Mouse (Mus musculus): ENCODE data around the gene B4galt1. TPM values are rescaled to one million over a fixed set of nuclear protein-coding genes. Genes with fewer than 3 reads are reported as not detected.

B4galt1 gene
- polyA plus RNA-seq, 1 experiment from 2014 or later: 68.3 TPM

- Histone ChIP-seq H3K4me1 (ENCODE audit: control insufficient read depth, insufficient read depth, low read length) (peaks cover 50% of the 10 kb centered on the region), H3K27ac (replicated peaks; ENCODE audit: low read depth, low read length) (peak overlapping the region; percentile 74; the same call in 1 of the 2 replicates), H3K9ac (ENCODE audit: low read depth, low read length) (no peak overlapping the region), H3K36me3 (ENCODE audit: control insufficient read depth, insufficient read depth, low read length) (no peaks in the 10 kb centered on the region), H3K4me2 (ENCODE audit: low read depth, low read length) (no peak overlapping the region), H3K27me3 (replicated peaks; ENCODE audit: control insufficient read depth, insufficient read depth, low read length) (no peaks in the 10 kb centered on the region), H3K4me3 (ENCODE audit: low read depth, low read length) (no peak overlapping the region), H3K9me3 (ENCODE audit: control insufficient read depth, low read length) (no peaks in the 10 kb centered on the region)
- DNase-seq (ENCODE audit: low spot score): peak; percentile 72
- peak; percentile 23 for ATAC-seq (ENCODE audit: low read depth)
- 77% methylated on average over 20 of the region's 20 CpGs for WGBS
Observed at GRCm38 (mm10) chr4:40875842-40876241, 22.0 kb upstream of the B4galt1 start.

GRCm38 (mm10) chr4:40874794-40875552 is 21.2 kb upstream of the B4galt1 start:
- H3K27ac ChIP-seq (replicated peaks; ENCODE audit: low read depth, low read length): peak overlapping the region; percentile 36; the same call in 1 of the 2 replicates
- ATAC-seq (ENCODE audit: low read depth) (no peak), DNase-seq (ENCODE audit: low spot score) (no peak)
- H3K9me3 ChIP-seq (ENCODE audit: control insufficient read depth, low read length): no peaks in the 10 kb centered on the region
- no peak overlapping the region for H3K4me2 ChIP-seq (ENCODE audit: low read depth, low read length)
- H3K36me3 ChIP-seq (ENCODE audit: control insufficient read depth, insufficient read depth, low read length): no peaks in the 10 kb centered on the region
- H3K27me3 ChIP-seq (replicated peaks; ENCODE audit: control insufficient read depth, insufficient read depth, low read length): no peaks in the 10 kb centered on the region
- peaks cover 50% of the 10 kb centered on the region for H3K4me1 ChIP-seq (ENCODE audit: control insufficient read depth, insufficient read depth, low read length)
- no peak overlapping the region for H3K4me3 ChIP-seq (ENCODE audit: low read depth, low read length)
- no peak overlapping the region for H3K9ac ChIP-seq (ENCODE audit: low read depth, low read length)
- 75% methylated on average over 5 of the region's 5 CpGs for WGBS

GRCm38 (mm10) chr4:40874151-40874600 is 20.4 kb upstream of the B4galt1 start:
- Histone ChIP-seq H3K4me2 (ENCODE audit: low read depth, low read length) (no peak overlapping the region), H3K9ac (ENCODE audit: low read depth, low read length) (no peak overlapping the region)
- WGBS: 20% methylated on average over 6 of the region's 6 CpGs

GRCm38 (mm10) chr4:40873320-40873719 is 19.5 kb upstream of the B4galt1 start:
- Histone ChIP-seq H3K36me3 (ENCODE audit: control insufficient read depth, insufficient read depth, low read length) (no peaks in the 10 kb centered on the region), H3K4me3 (ENCODE audit: low read depth, low read length) (no peak overlapping the region), H3K9me3 (ENCODE audit: control insufficient read depth, low read length) (no peaks in the 10 kb centered on the region), H3K27me3 (replicated peaks; ENCODE audit: control insufficient read depth, insufficient read depth, low read length) (no peaks in the 10 kb centered on the region), H3K27ac (replicated peaks; ENCODE audit: low read depth, low read length) (peak overlapping the region; percentile 81), H3K4me2 (ENCODE audit: low read depth, low read length) (no peak overlapping the region), H3K9ac (ENCODE audit: low read depth, low read length) (no peak overlapping the region), H3K4me1 (ENCODE audit: control insufficient read depth, insufficient read depth, low read length) (peaks cover 50% of the 10 kb centered on the region)
- DNase-seq (ENCODE audit: low spot score): peak; percentile 37
- no peak for ATAC-seq (ENCODE audit: low read depth)
- whole genome bisulfite sequencing: 69% methylated on average over 2 of the region's 2 CpGs

More at GRCm38 (mm10) chr4:40874151-40874600, 20.4 kb upstream of the B4galt1 start:
- H3K27ac ChIP-seq (replicated peaks; ENCODE audit: low read depth, low read length): peak overlapping the region; percentile 81
- no peaks in the 10 kb centered on the region for H3K36me3 ChIP-seq (ENCODE audit: control insufficient read depth, insufficient read depth, low read length)
- ATAC-seq (ENCODE audit: low read depth) (peak; percentile 64), DNase-seq (ENCODE audit: low spot score) (peak; percentile 93)
- no peak overlapping the region for H3K4me3 ChIP-seq (ENCODE audit: low read depth, low read length)
- H3K4me1 ChIP-seq (ENCODE audit: control insufficient read depth, insufficient read depth, low read length): peaks cover 50% of the 10 kb centered on the region
- no peaks in the 10 kb centered on the region for H3K9me3 ChIP-seq (ENCODE audit: control insufficient read depth, low read length)
- H3K27me3 ChIP-seq (replicated peaks; ENCODE audit: control insufficient read depth, insufficient read depth, low read length): no peaks in the 10 kb centered on the region

GRCm38 (mm10) chr4:40872129-40872528 is 18.3 kb upstream of the B4galt1 start:
- Histone ChIP-seq H3K4me2 (ENCODE audit: low read depth, low read length) (no peak overlapping the region), H3K4me1 (ENCODE audit: control insufficient read depth, insufficient read depth, low read length) (peaks cover 40% of the 10 kb centered on the region), H3K36me3 (ENCODE audit: control insufficient read depth, insufficient read depth, low read length) (no peaks in the 10 kb centered on the region), H3K9ac (ENCODE audit: low read depth, low read length) (no peak overlapping the region), H3K4me3 (ENCODE audit: low read depth, low read length) (no peak overlapping the region), H3K9me3 (ENCODE audit: control insufficient read depth, low read length) (no peaks in the 10 kb centered on the region), H3K27me3 (replicated peaks; ENCODE audit: control insufficient read depth, insufficient read depth, low read length) (no peaks in the 10 kb centered on the region), H3K27ac (replicated peaks; ENCODE audit: low read depth, low read length) (no peak overlapping the region)
- ATAC-seq (ENCODE audit: low read depth) (no peak), DNase-seq (ENCODE audit: low spot score) (no peak)
- 93% methylated on average over 3 of the region's 3 CpGs for WGBS

GRCm38 (mm10) chr4:40870206-40870605 is 16.4 kb upstream of the B4galt1 start:
- Histone ChIP-seq H3K9me3 (ENCODE audit: control insufficient read depth, low read length) (no peaks in the 10 kb centered on the region), H3K9ac (ENCODE audit: low read depth, low read length) (no peak overlapping the region), H3K27me3 (replicated peaks; ENCODE audit: control insufficient read depth, insufficient read depth, low read length) (no peaks in the 10 kb centered on the region), H3K27ac (replicated peaks; ENCODE audit: low read depth, low read length) (no peak overlapping the region), H3K4me2 (ENCODE audit: low read depth, low read length) (no peak overlapping the region), H3K4me1 (ENCODE audit: control insufficient read depth, insufficient read depth, low read length) (peaks cover 23% of the 10 kb centered on the region), H3K36me3 (ENCODE audit: control insufficient read depth, insufficient read depth, low read length) (no peaks in the 10 kb centered on the region), H3K4me3 (ENCODE audit: low read depth, low read length) (no peak overlapping the region)
- DNase-seq (ENCODE audit: low spot score): no peak
- WGBS: 89% methylated on average over 4 of the region's 4 CpGs
- ATAC-seq (ENCODE audit: low read depth): no peak

GRCm38 (mm10) chr4:40868554-40869232 is 14.9 kb upstream of the B4galt1 start:
- Histone ChIP-seq H3K4me2 (ENCODE audit: low read depth, low read length) (no peak overlapping the region), H3K4me1 (ENCODE audit: control insufficient read depth, insufficient read depth, low read length) (peaks cover 11% of the 10 kb centered on the region)
- DNase-seq (ENCODE audit: low spot score): peak; percentile 83

GRCm38 (mm10) chr4:40864361-40864760 is 10.6 kb upstream of the B4galt1 start:
- H3K27ac ChIP-seq (replicated peaks; ENCODE audit: low read depth, low read length): no peak overlapping the region
- H3K36me3 ChIP-seq (ENCODE audit: control insufficient read depth, insufficient read depth, low read length): no peaks in the 10 kb centered on the region
- H3K27me3 ChIP-seq (replicated peaks; ENCODE audit: control insufficient read depth, insufficient read depth, low read length): no peaks in the 10 kb centered on the region
- 96% methylated on average over 12 of the region's 12 CpGs for WGBS
- no peak overlapping the region for H3K4me2 ChIP-seq (ENCODE audit: low read depth, low read length)
- no peaks in the 10 kb centered on the region for H3K9me3 ChIP-seq (ENCODE audit: control insufficient read depth, low read length)
- DNase-seq (ENCODE audit: low spot score) (no peak), ATAC-seq (ENCODE audit: low read depth) (no peak)
- H3K4me3 ChIP-seq (ENCODE audit: low read depth, low read length): no peak overlapping the region
- H3K4me1 ChIP-seq (ENCODE audit: control insufficient read depth, insufficient read depth, low read length): no peaks in the 10 kb centered on the region
- H3K9ac ChIP-seq (ENCODE audit: low read depth, low read length): no peak overlapping the region

More at GRCm38 (mm10) chr4:40868554-40869232, 14.9 kb upstream of the B4galt1 start:
- WGBS: 59% methylated on average over 13 of the region's 13 CpGs
- H3K36me3 ChIP-seq (ENCODE audit: control insufficient read depth, insufficient read depth, low read length): no peaks in the 10 kb centered on the region
- H3K9me3 ChIP-seq (ENCODE audit: control insufficient read depth, low read length): no peaks in the 10 kb centered on the region
- H3K4me3 ChIP-seq (ENCODE audit: low read depth, low read length): no peak overlapping the region
- no peaks in the 10 kb centered on the region for H3K27me3 ChIP-seq (replicated peaks; ENCODE audit: control insufficient read depth, insufficient read depth, low read length)
- peak; percentile 55 for ATAC-seq (ENCODE audit: low read depth)
- 0 out of 2 replicates have a peak overlapping the region, but pooled peaks have one; percentile 39 for H3K27ac ChIP-seq (replicated peaks; ENCODE audit: low read depth, low read length)
- no peak overlapping the region; the same call in 1 of the 2 replicates for H3K9ac ChIP-seq (ENCODE audit: low read depth, low read length)
